Mouse (Mus musculus) forebrain, embryonic 12.5 days (tissue): ENCODE data around the gene Zfp553. TPM values are rescaled to one million over a fixed set of nuclear protein-coding genes. Genes with fewer than 3 reads are reported as not detected.

Experiments
- ATAC-seq: fragments of 200-750 bp; cut with Nextera tagmentation; 2 replicates; pipeline ENCODE4 v1.8.0; 2017; ENCODE audit warnings: moderate TSS enrichment; ENCODE audit not compliant: low FRiP score
- H3K27ac ChIP-seq: fragments of 300-500 bp; sonication (generic); 2 replicates; pipeline ENCODE4 v1.5.1; 2016; ENCODE audit warnings: mild to moderate bottlenecking
- H3K27me3 ChIP-seq: fragments of 300-500 bp; sonication (generic); 2 replicates; pipeline ENCODE4 v1.6.1; 2016; ENCODE audit warnings: mild to moderate bottlenecking
- H3K36me3 ChIP-seq: fragments of 300-500 bp; sonication (generic); replicated peaks from 2 replicates; pipeline ENCODE4 v1.6.1; 2016; ENCODE audit warnings: mild to moderate bottlenecking
- H3K4me1 ChIP-seq: fragments of 300-500 bp; sonication (generic); 2 replicates; pipeline ENCODE4 v1.6.1; 2016
- H3K4me2 ChIP-seq: fragments of 300-500 bp; sonication (generic); 2 replicates; pipeline ENCODE4 v1.6.1; 2016; ENCODE audit warnings: mild to moderate bottlenecking, moderate library complexity
- H3K4me3 ChIP-seq: fragments of 300-500 bp; sonication (generic); replicated peaks from 2 replicates; pipeline ENCODE4 v1.5.1; 2016; ENCODE audit warnings: mild to moderate bottlenecking
- H3K9ac ChIP-seq: fragments of 300-500 bp; sonication (generic); 2 replicates; pipeline ENCODE4 v1.6.1; 2016; ENCODE audit warnings: mild to moderate bottlenecking
- H3K9me3 ChIP-seq: fragments of 300-500 bp; sonication (generic); 2 replicates; pipeline ENCODE4 v1.6.1; 2016
- WGBS: fragments of 180-500 bp; shearing (Covaris S2); methylation state at CpG from one replicate; pipeline ENCODE4 v1.1.7; 2016; 5-methylcytosine and 5-hydroxymethylcytosine counted together
- polyA plus RNA-seq: library from polyadenylated mRNA; unstranded; fragments of >200 nt; fragmentation: Nextera tagmentation; extraction: Ambion mirVana; gene quantifications from 2 replicates; pipeline ENCODE4 v1.2.1, GENCODE M21; 2016

The Zfp553 gene
- polyA plus RNA-seq, 1 experiment from 2014 or later, result 80.2 TPM

- H3K36me3 ChIP-seq, result no peaks in the 10 kb centered on the region
- peaks cover 28% of the 10 kb centered on the region for H3K27me3 ChIP-seq
- no peak for ATAC-seq
- WGBS, result 46% methylated on average over 7 of the region's 7 CpGs
- H3K9ac ChIP-seq, result no peak overlapping the region
- no peak overlapping the region for H3K4me3 ChIP-seq
- no peaks in the 10 kb centered on the region for H3K9me3 ChIP-seq
- peaks cover 12% of the 10 kb centered on the region for H3K4me1 ChIP-seq
- no peak overlapping the region for H3K27ac ChIP-seq
- H3K4me2 ChIP-seq, result no peak overlapping the region
Observed at GRCm38 (mm10) chr7:127213485-127213884, 19.4 kb upstream of the Zfp553 start.

- no peaks in the 10 kb centered on the region for H3K9me3 ChIP-seq
- H3K4me1 ChIP-seq, result peaks cover 12% of the 10 kb centered on the region
- WGBS, result 44% methylated on average over 12 of the region's 12 CpGs
- no peak for ATAC-seq
- H3K4me2 ChIP-seq, result no peak overlapping the region
- H3K9ac ChIP-seq, result no peak overlapping the region
- H3K27me3 ChIP-seq, result peaks cover 28% of the 10 kb centered on the region
- H3K4me3 ChIP-seq, result no peak overlapping the region
- H3K27ac ChIP-seq, result no peak overlapping the region
- no peaks in the 10 kb centered on the region for H3K36me3 ChIP-seq
Observed at GRCm38 (mm10) chr7:127213930-127214329, 18.9 kb upstream of the Zfp553 start.

DNA sequence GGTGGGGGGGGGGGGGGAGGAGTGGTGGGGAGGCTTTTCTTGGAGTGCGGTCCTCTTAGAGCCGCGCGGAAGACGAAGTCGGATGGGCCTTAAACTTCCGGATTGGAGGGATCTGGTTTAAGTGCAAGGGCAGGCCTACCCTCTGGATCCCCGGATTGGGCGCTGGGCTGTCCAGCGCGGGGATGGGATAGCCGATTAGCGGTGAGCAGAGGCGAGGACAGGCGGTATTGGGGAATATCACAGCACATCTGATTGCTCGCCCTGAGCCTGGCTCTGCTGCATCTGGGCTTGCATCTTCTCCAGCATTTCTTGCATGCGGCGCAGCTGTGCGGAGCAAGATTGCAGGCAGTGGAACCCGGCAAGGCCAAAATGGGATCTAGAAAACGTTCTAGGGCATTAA, 18.3 kb upstream of the Zfp553 start:
- 37% methylated on average over 21 of the region's 21 CpGs for WGBS
- peaks cover 9% of the 10 kb centered on the region for H3K4me1 ChIP-seq
- no peak overlapping the region for H3K4me2 ChIP-seq
- no peaks in the 10 kb centered on the region for H3K9me3 ChIP-seq
- no peak overlapping the region for H3K4me3 ChIP-seq
- H3K36me3 ChIP-seq, result no peaks in the 10 kb centered on the region
- H3K9ac ChIP-seq, result no peak overlapping the region
- no peak for ATAC-seq
- H3K27ac ChIP-seq, result no peak overlapping the region
- peaks cover 28% of the 10 kb centered on the region for H3K27me3 ChIP-seq

- H3K9me3 ChIP-seq, result no peaks in the 10 kb centered on the region
- 23% methylated on average over 33 of the region's 33 CpGs for whole genome bisulfite sequencing
Observed at GRCm38 (mm10) chr7:127214981-127215871, 17.6 kb upstream of the Zfp553 start.

DNA sequence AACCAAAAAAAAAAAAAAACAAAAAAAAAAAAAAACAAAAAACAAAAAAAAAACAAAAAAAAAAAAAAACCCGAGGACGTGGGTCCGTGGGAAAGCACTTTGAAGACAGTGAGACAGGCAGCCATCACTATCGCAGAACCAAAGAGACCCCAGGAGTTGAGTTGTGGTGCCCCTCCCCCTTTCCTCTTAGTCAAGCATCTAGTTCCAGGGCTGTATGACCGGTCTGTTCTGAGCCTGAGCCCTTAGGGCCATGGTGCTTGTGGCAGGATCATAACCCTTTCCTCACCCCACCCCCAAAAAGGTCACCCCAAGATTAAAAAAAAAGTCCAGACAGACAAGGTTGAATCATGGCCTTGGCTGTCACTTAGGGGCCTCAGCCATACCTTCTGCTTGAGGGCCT, 16.6 kb upstream of the Zfp553 start:
- H3K27me3 ChIP-seq, result peaks cover 28% of the 10 kb centered on the region
- no peaks in the 10 kb centered on the region for H3K36me3 ChIP-seq
- no peak for ATAC-seq
- peaks cover 7% of the 10 kb centered on the region; the same call in 1 of the 2 replicates for H3K4me1 ChIP-seq
- no peak overlapping the region for H3K4me2 ChIP-seq
- no peak overlapping the region for H3K27ac ChIP-seq
- no peak overlapping the region for H3K4me3 ChIP-seq
- 94% methylated on average over 5 of the region's 5 CpGs for WGBS
- no peak overlapping the region for H3K9ac ChIP-seq
- no peaks in the 10 kb centered on the region for H3K9me3 ChIP-seq

More at GRCm38 (mm10) chr7:127214981-127215871, 17.6 kb upstream of the Zfp553 start:
- no peak overlapping the region for H3K27ac ChIP-seq
- peaks cover 28% of the 10 kb centered on the region for H3K27me3 ChIP-seq
- H3K9ac ChIP-seq, result no peak overlapping the region
- no peak overlapping the region for H3K4me3 ChIP-seq
- no peaks in the 10 kb centered on the region for H3K36me3 ChIP-seq
- ATAC-seq, result 0 out of 2 replicates have a peak, but pooled peaks have one; percentile 9
- peak overlapping the region; percentile 42 for H3K4me2 ChIP-seq
- peaks cover 7% of the 10 kb centered on the region; the same call in 1 of the 2 replicates for H3K4me1 ChIP-seq

GRCm38 (mm10) chr7:127217475-127217874, 15.4 kb upstream of the Zfp553 start:
- no peak overlapping the region for H3K27ac ChIP-seq
- peaks cover 28% of the 10 kb centered on the region for H3K27me3 ChIP-seq
- no peak overlapping the region for H3K4me3 ChIP-seq
- no peak overlapping the region for H3K9ac ChIP-seq
- H3K36me3 ChIP-seq, result peaks cover 4% of the 10 kb centered on the region; the same call in 1 of the 2 replicates
- no peak for ATAC-seq
- H3K4me1 ChIP-seq, result peaks cover 7% of the 10 kb centered on the region; the same call in 1 of the 2 replicates
- no peaks in the 10 kb centered on the region for H3K9me3 ChIP-seq
- no peak overlapping the region for H3K4me2 ChIP-seq
- 94% methylated on average over 6 of the region's 6 CpGs for WGBS

DNA sequence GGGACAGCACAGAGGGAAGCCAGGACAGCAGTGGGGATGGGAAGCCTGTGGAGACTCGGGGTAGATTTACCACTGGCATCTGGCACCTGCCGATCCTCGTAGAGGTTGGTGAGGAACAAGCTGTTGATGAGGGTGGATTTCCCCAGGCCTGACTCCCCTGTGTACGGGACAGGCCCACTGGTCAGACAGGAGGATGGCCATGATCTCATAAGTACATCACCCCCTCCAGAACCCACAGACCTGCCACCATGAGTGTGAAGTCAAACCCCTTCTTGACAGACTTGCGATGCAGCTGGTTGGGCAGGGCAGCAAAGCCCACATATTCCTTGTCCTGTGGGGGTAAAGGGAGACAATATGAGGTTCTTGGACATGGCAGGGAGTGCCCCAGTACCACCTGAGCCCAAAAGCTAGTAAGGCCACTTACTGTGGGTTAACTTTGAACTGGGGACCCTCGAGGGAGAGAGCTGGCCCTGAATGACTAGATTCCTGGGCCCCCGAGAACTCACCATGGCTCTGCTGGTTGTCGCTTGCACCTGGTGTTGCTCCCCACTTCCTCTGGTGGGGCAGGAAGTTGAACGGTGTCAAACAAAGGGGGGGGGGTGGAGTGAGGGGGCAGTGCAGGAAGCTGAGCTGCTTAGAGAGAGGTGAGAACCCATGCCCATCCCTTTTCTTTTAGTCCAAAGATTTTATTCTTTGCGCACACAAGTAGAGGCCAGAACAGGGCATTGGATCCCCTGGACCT, 14.8 kb upstream of the Zfp553 start:
- ATAC-seq, result no peak
- 90% methylated on average over 10 of the region's 10 CpGs for WGBS
- peaks cover 8% of the 10 kb centered on the region; the same call in 1 of the 2 replicates for H3K36me3 ChIP-seq
- H3K27ac ChIP-seq, result no peak overlapping the region
- H3K4me3 ChIP-seq, result no peak overlapping the region
- no peaks in the 10 kb centered on the region for H3K9me3 ChIP-seq
- H3K4me1 ChIP-seq, result peaks cover 7% of the 10 kb centered on the region; the same call in 1 of the 2 replicates
- H3K9ac ChIP-seq, result no peak overlapping the region
- peaks cover 23% of the 10 kb centered on the region for H3K27me3 ChIP-seq
- H3K4me2 ChIP-seq, result no peak overlapping the region

- WGBS, result 93% methylated on average over 4 of the region's 4 CpGs
Observed at GRCm38 (mm10) chr7:127218670-127219069, 14.2 kb upstream of the Zfp553 start.

DNA sequence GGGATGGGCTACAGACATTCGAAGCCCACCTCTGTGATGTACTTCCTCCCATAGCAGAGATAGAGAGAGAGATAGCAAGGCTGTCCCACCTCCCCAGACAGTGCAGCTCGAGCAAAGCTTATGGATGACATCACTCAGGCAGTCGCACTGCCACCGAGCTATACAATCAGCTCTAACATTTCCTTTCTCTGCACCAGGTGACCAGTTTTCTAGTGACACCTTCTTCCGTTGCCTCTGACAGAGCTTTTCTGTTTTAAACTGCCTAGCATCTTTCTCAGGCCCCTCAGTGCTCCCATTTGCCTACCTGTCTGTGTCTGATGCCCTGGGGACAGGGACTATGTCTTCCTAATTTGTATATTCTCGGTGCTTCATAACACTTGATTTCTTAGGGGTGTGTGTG, 12.4 kb upstream of the Zfp553 start:
- 84% methylated on average over 6 of the region's 6 CpGs for WGBS
- no peak for ATAC-seq

More at GRCm38 (mm10) chr7:127218670-127219069, 14.2 kb upstream of the Zfp553 start:
- Histone ChIP-seq H3K9me3 (no peaks in the 10 kb centered on the region), H3K36me3 (peaks cover 8% of the 10 kb centered on the region; the same call in 1 of the 2 replicates), H3K4me1 (peaks cover 7% of the 10 kb centered on the region; the same call in 1 of the 2 replicates), H3K4me2 (no peak overlapping the region), H3K27ac (no peak overlapping the region), H3K9ac (no peak overlapping the region), H3K27me3 (peaks cover 19% of the 10 kb centered on the region), H3K4me3 (no peak overlapping the region)
- no peak for ATAC-seq

DNA sequence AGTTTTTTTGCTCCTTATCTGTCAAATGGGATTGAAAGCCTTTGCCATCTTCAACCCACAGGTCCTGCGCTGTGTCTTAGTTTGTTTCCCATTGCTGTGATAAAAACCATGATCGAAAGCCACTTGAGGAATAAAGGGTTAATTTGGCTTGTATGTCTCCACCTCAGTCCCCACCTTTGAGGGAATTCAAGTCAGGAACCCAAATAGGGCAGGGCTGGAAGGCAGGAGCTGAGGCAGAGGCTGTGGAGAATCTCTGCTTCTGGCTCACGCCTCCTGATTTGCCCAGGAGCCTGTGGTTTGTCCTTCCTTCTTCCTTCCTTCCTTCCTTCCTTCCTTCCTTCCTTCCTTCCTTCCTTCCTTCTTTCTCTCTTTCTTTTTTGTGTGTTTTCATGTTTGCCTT, 9.8 kb upstream of the Zfp553 start:
- H3K27me3 ChIP-seq, result no peaks in the 10 kb centered on the region
- H3K27ac ChIP-seq, result no peak overlapping the region
- no peaks in the 10 kb centered on the region for H3K4me1 ChIP-seq
- ATAC-seq, result no peak
- H3K36me3 ChIP-seq, result peaks cover 8% of the 10 kb centered on the region; the same call in 1 of the 2 replicates
- no peak overlapping the region for H3K9ac ChIP-seq
- H3K4me2 ChIP-seq, result no peak overlapping the region
- no peak overlapping the region for H3K4me3 ChIP-seq
- 97% methylated on average over 3 of the region's 3 CpGs for WGBS
- no peaks in the 10 kb centered on the region for H3K9me3 ChIP-seq

More for the DNA sequence above, 12.4 kb upstream of the Zfp553 start:
- Histone ChIP-seq H3K36me3 (peaks cover 8% of the 10 kb centered on the region; the same call in 1 of the 2 replicates), H3K9me3 (no peaks in the 10 kb centered on the region), H3K4me2 (no peak overlapping the region), H3K27me3 (0 out of 2 replicates have a peak, but pooled peaks cover 1% of the 10 kb centered on the region), H3K27ac (no peak overlapping the region), H3K9ac (no peak overlapping the region), H3K4me3 (no peak overlapping the region), H3K4me1 (no peaks in the 10 kb centered on the region)

GRCm38 (mm10) chr7:127223515-127224478, 9.1 kb upstream of the Zfp553 start:
- WGBS, result 84% methylated on average over 6 of the region's 6 CpGs
- H3K4me3 ChIP-seq, result no peak overlapping the region
- H3K9me3 ChIP-seq, result no peaks in the 10 kb centered on the region
- H3K27me3 ChIP-seq, result no peaks in the 10 kb centered on the region
- H3K27ac ChIP-seq, result no peak overlapping the region
- no peak overlapping the region for H3K4me2 ChIP-seq
- H3K36me3 ChIP-seq, result peaks cover 11% of the 10 kb centered on the region; the same call in 1 of the 2 replicates
- no peaks in the 10 kb centered on the region for H3K4me1 ChIP-seq
- no peak overlapping the region for H3K9ac ChIP-seq
- ATAC-seq, result no peak
